Mouse (Mus musculus) lung, embryonic 14.5 days (tissue): Measurements from ENCODE around the gene Gcc1. TPM values are rescaled to one million over a fixed set of nuclear protein-coding genes. Genes with fewer than 3 reads are reported as not detected.

ENCODE experiments used
- ATAC-seq: fragments of 200-750 bp; cut with Nextera tagmentation; 2 replicates; pipeline ENCODE4 v1.8.0; 2017; ENCODE audit warnings: mild to moderate bottlenecking, moderate TSS enrichment, moderate library complexity; ENCODE audit not compliant: insufficient read depth
- DNase-seq: peaks from one replicate; pipeline ENCODE4 v3.0.0-alpha.2; 2015
- H3K27ac ChIP-seq: fragments of 300-500 bp; sonication (generic); 2 replicates; pipeline ENCODE4 v1.5.1; 2014; ENCODE audit warnings: low read depth, mild to moderate bottlenecking, moderate library complexity
- H3K27me3 ChIP-seq: fragments of 300-500 bp; sonication (generic); 2 replicates; pipeline ENCODE4 v1.6.1; 2014; ENCODE audit warnings: low read length, control low read depth; ENCODE audit not compliant: insufficient read depth
- H3K36me3 ChIP-seq: fragments of 300-500 bp; sonication (generic); 2 replicates; pipeline ENCODE4 v1.6.1; 2014; ENCODE audit warnings: control low read depth; ENCODE audit not compliant: insufficient read depth
- H3K4me1 ChIP-seq: fragments of 300-500 bp; sonication (generic); 2 replicates; pipeline ENCODE4 v1.6.1; 2014; ENCODE audit warnings: antibody characterized with exemption, control low read depth; ENCODE audit not compliant: insufficient read depth
- H3K4me2 ChIP-seq: fragments of 300-500 bp; sonication (generic); 2 replicates; pipeline ENCODE4 v1.6.1; 2014; ENCODE audit warnings: mild to moderate bottlenecking
- H3K4me3 ChIP-seq: fragments of 300-500 bp; sonication (generic); 2 replicates; pipeline ENCODE4 v1.5.1; 2014; ENCODE audit warnings: low read depth, low read length
- H3K9ac ChIP-seq: fragments of 300-500 bp; sonication (generic); 2 replicates; pipeline ENCODE4 v1.6.1; 2014
- H3K9me3 ChIP-seq: fragments of 300-500 bp; sonication (generic); 2 replicates; pipeline ENCODE4 v1.6.1; 2016; ENCODE audit warnings: low read depth, low read length, control low read depth
- CTCF ChIP-seq: IDR thresholded peaks from 2 replicates; pipeline ENCODE4 v1.5.1; 2016; ENCODE audit warnings: antibody characterized with exemption, low read depth
- WGBS: fragments of 180-500 bp; shearing (Covaris S2); extraction: QIAGEN DNeasy Blood & Tissue Kit; methylation state at CpG from one replicate; pipeline ENCODE4 v1.1.7; 2014; 5-methylcytosine and 5-hydroxymethylcytosine counted together
- polyA plus RNA-seq: library from polyadenylated mRNA; unstranded; fragments of >200 nt; fragmentation: Nextera tagmentation; extraction: Ambion mirVana; gene quantifications from 2 replicates; pipeline ENCODE4 v1.2.1, GENCODE M21; 2014

The Gcc1 gene
- polyA plus RNA-seq, 1 experiment from 2014 or later = 7.1 TPM

- peaks cover 10% of the 10 kb centered on the region; the same call in 1 of the 2 replicates for H3K36me3 ChIP-seq
- no peaks in the 10 kb centered on the region for H3K4me1 ChIP-seq
- no peaks in the 10 kb centered on the region for H3K9me3 ChIP-seq
- WGBS = 68% methylated on average over 10 of the region's 10 CpGs
- no peak overlapping the region for H3K27ac ChIP-seq
- no peak overlapping the region for H3K4me3 ChIP-seq
- ATAC-seq (no peak), DNase-seq (peak; percentile 23)
- no peaks in the 10 kb centered on the region for H3K27me3 ChIP-seq
- TF ChIP-seq CTCF = no peak
- H3K9ac ChIP-seq = no peak overlapping the region
- H3K4me2 ChIP-seq = no peak overlapping the region
Measured at GRCm38 (mm10) chr6:28430795-28431537, 2.8 kb upstream of the Gcc1 start.

- no peak for TF ChIP-seq CTCF
Measured at GRCm38 (mm10) chr6:28429870-28430269, 1.7 kb upstream of the Gcc1 start.

GRCm38 (mm10) chr6:28427096-28427839, 922 bp downstream of the Gcc1 start, which contains the start of gene Fscn3:
Gene Fscn3 (plus strand): TSS chr6:28427789.
- Histone ChIP-seq H3K9ac (no peak within 1 kb of the TSS), H3K27ac (no peak within 1 kb of the TSS), H3K36me3 (peaks cover 18% of the 10 kb centered on the region; the same call in 1 of the 2 replicates), H3K4me3 (no peak within 1 kb of the TSS), H3K27me3 (no peaks in the 10 kb centered on the region), H3K4me2 (no peak within 1 kb of the TSS), H3K4me1 (no peaks in the 10 kb centered on the region), H3K9me3 (no peaks in the 10 kb centered on the region)
- 65% methylated on average over 3 of the region's 3 CpGs for WGBS
- no peak for TF ChIP-seq CTCF
- no peak for DNase-seq
- no peak for ATAC-seq

More at GRCm38 (mm10) chr6:28429870-28430269, 1.7 kb upstream of the Gcc1 start:
- DNase-seq (no peak), ATAC-seq (no peak)
- peaks cover 18% of the 10 kb centered on the region; the same call in 1 of the 2 replicates for H3K36me3 ChIP-seq
- H3K27me3 ChIP-seq = no peaks in the 10 kb centered on the region
- H3K4me3 ChIP-seq = no peak overlapping the region
- no peak overlapping the region for H3K4me2 ChIP-seq
- no peaks in the 10 kb centered on the region for H3K9me3 ChIP-seq
- no peak overlapping the region for H3K27ac ChIP-seq
- WGBS = 81% methylated on average over 11 of the region's 11 CpGs
- no peak overlapping the region for H3K9ac ChIP-seq
- no peaks in the 10 kb centered on the region for H3K4me1 ChIP-seq

GRCm38 (mm10) chr6:28425019-28425418, 3.2 kb downstream of the Gcc1 start:
- no peak overlapping the region for H3K27ac ChIP-seq
- H3K27me3 ChIP-seq = no peaks in the 10 kb centered on the region
- ATAC-seq (no peak), DNase-seq (no peak)
- H3K36me3 ChIP-seq = peaks cover 18% of the 10 kb centered on the region; the same call in 1 of the 2 replicates
- WGBS = 91% methylated on average over 6 of the region's 6 CpGs
- peak overlapping the region; percentile 63 for H3K4me2 ChIP-seq
- H3K4me3 ChIP-seq = peak overlapping the region; percentile 89
- peaks cover 8% of the 10 kb centered on the region for H3K4me1 ChIP-seq
- no peaks in the 10 kb centered on the region for H3K9me3 ChIP-seq
- TF ChIP-seq CTCF = no peak
- H3K9ac ChIP-seq = no peak overlapping the region

GRCm38 (mm10) chr6:28423767-28424695, 4.2 kb downstream of the Gcc1 start:
- H3K4me1 ChIP-seq = peaks cover 8% of the 10 kb centered on the region
- H3K4me2 ChIP-seq = peak overlapping the region; percentile 63
- peak; percentile 52 for ATAC-seq
- H3K9me3 ChIP-seq = no peaks in the 10 kb centered on the region
- peak overlapping the region; percentile 97 for H3K9ac ChIP-seq
- 7% methylated on average over 42 of the region's 46 CpGs for whole genome bisulfite sequencing
- H3K4me3 ChIP-seq = peak overlapping the region; percentile 89
- TF ChIP-seq CTCF = peak; percentile 31; the same call in 1 of the 2 replicates
- H3K27ac ChIP-seq = peak overlapping the region; percentile 86
- peak; percentile 66 for DNase-seq
- H3K36me3 ChIP-seq = peaks cover 20% of the 10 kb centered on the region; the same call in 1 of the 2 replicates
- H3K27me3 ChIP-seq = no peaks in the 10 kb centered on the region

GRCm38 (mm10) chr6:28423313-28423712, 4.9 kb downstream of the Gcc1 start, which contains the start of gene Arf5:
Gene Arf5 (plus strand): TSS chr6:28423560.
- ATAC-seq (peak; percentile 65), DNase-seq (peak; percentile 95)
- H3K9ac ChIP-seq = peak within 1 kb of the TSS; percentile 97
- peaks cover 28% of the 10 kb centered on the region for H3K36me3 ChIP-seq
- H3K27me3 ChIP-seq = no peaks in the 10 kb centered on the region
- no peaks in the 10 kb centered on the region for H3K9me3 ChIP-seq
- peak within 1 kb of the TSS; percentile 86 for H3K27ac ChIP-seq
- under 1% methylated on average over 26 of the region's 42 CpGs for WGBS
- TF ChIP-seq CTCF = no peak
- H3K4me3 ChIP-seq = peak within 1 kb of the TSS; percentile 89
- H3K4me2 ChIP-seq = peak within 1 kb of the TSS; percentile 63
- H3K4me1 ChIP-seq = peaks cover 8% of the 10 kb centered on the region
